Mouse (Mus musculus): ENCODE data around the gene Ppp6c. TPM values are rescaled to one million over a fixed set of nuclear protein-coding genes. Genes with fewer than 3 reads are reported as not detected.
"Not testable (repeated sequence)": the region's sequence is repeated elsewhere in the genome, so short reads cannot be mapped to it uniquely, and the experiment has no call there.

The Ppp6c gene
- 66.1 and 68.8 TPM in 2 replicates for polyA plus RNA-seq (2015; fragmentation: Nextera tagmentation; extraction: Ambion mirVana)

- under 1% methylated on average over 56 of the region's 56 CpGs for WGBS
- peak within 1 kb of the TSS; percentile 94 for H3K27ac ChIP-seq
- H3K4me1 ChIP-seq: peaks cover 25% of the 10 kb centered on the region
- no peaks in the 10 kb centered on the region for H3K9me3 ChIP-seq
- H3K4me2 ChIP-seq: peak within 1 kb of the TSS; percentile 60
- no peaks in the 10 kb centered on the region for H3K36me3 ChIP-seq (replicated peaks)
- no peaks in the 10 kb centered on the region for H3K27me3 ChIP-seq (replicated peaks)
- peak; percentile 99 for ATAC-seq (replicated peaks)
- H3K9ac ChIP-seq: peak within 1 kb of the TSS; percentile 76
- peak within 1 kb of the TSS; percentile 85 for H3K4me3 ChIP-seq
Observed at GRCm38 (mm10) chr2:39226019-39226640, at the start of gene Ppp6c. Gene Ppp6c (minus strand): TSS chr2:39226451.

- H3K27ac ChIP-seq: no peak overlapping the region
- 0 out of 2 replicates have a peak, but pooled peaks have one; percentile 62 for ATAC-seq (replicated peaks)
- no peaks in the 10 kb centered on the region for H3K9me3 ChIP-seq
- no peaks in the 10 kb centered on the region for H3K27me3 ChIP-seq (replicated peaks)
- no peak overlapping the region for H3K4me3 ChIP-seq
- no peaks in the 10 kb centered on the region for H3K4me1 ChIP-seq
- WGBS: 55% methylated on average over 3 of the region's 3 CpGs
- H3K36me3 ChIP-seq (replicated peaks): no peaks in the 10 kb centered on the region
- H3K4me2 ChIP-seq: no peak overlapping the region
- no peak overlapping the region for H3K9ac ChIP-seq
Observed at GRCm38 (mm10) chr2:39268357-39268756, 42.1 kb upstream of the Ppp6c start.

GRCm38 (mm10) chr2:39252275-39252674 is 26.0 kb upstream of the Ppp6c start:
- not testable (repeated sequence) for H3K9me3 ChIP-seq; H3K36me3 ChIP-seq (replicated peaks); ATAC-seq (replicated peaks); H3K27me3 ChIP-seq (replicated peaks); H3K4me2 ChIP-seq; H3K27ac ChIP-seq; H3K9ac ChIP-seq; H3K4me1 ChIP-seq; H3K4me3 ChIP-seq
- 91% methylated on average over 11 of the region's 11 CpGs for WGBS

- H3K4me1 ChIP-seq; H3K4me3 ChIP-seq; H3K27me3 ChIP-seq (replicated peaks); H3K4me2 ChIP-seq; H3K9ac ChIP-seq; H3K9me3 ChIP-seq; H3K36me3 ChIP-seq (replicated peaks); H3K27ac ChIP-seq; ATAC-seq (replicated peaks): not testable (repeated sequence)
- whole genome bisulfite sequencing: 91% methylated on average over 7 of the region's 11 CpGs
Observed at GRCm38 (mm10) chr2:39246862-39247261, 20.6 kb upstream of the Ppp6c start.

GRCm38 (mm10) chr2:39226731-39227130 is 480 bp upstream of the Ppp6c start:
- Histone ChIP-seq H3K4me2 (peak overlapping the region; percentile 49), H3K27me3 (replicated peaks) (no peaks in the 10 kb centered on the region), H3K9me3 (no peaks in the 10 kb centered on the region), H3K9ac (peak overlapping the region; percentile 18; the same call in 1 of the 2 replicates), H3K4me3 (peak overlapping the region; percentile 85), H3K36me3 (replicated peaks) (no peaks in the 10 kb centered on the region), H3K27ac (peak overlapping the region; percentile 94), H3K4me1 (peaks cover 25% of the 10 kb centered on the region)
- WGBS: 31% methylated on average over 3 of the region's 3 CpGs
- ATAC-seq (replicated peaks): no peak; the same call in none of the 2 replicates

- H3K9ac ChIP-seq: peak overlapping the region; percentile 76
- peaks cover 25% of the 10 kb centered on the region for H3K4me1 ChIP-seq
- H3K4me3 ChIP-seq: peak overlapping the region; percentile 85
- H3K36me3 ChIP-seq (replicated peaks); H3K27me3 ChIP-seq (replicated peaks); H3K9me3 ChIP-seq: not testable (repeated sequence)
- ATAC-seq (replicated peaks): peak; percentile 65
- WGBS: 7% methylated on average over 22 of the region's 36 CpGs
- peak overlapping the region; percentile 94 for H3K27ac ChIP-seq
- H3K4me2 ChIP-seq: peak overlapping the region; percentile 60
Observed at GRCm38 (mm10) chr2:39225331-39226018, 776 bp downstream of the Ppp6c start.

GRCm38 (mm10) chr2:39224621-39225020 is 1.6 kb downstream of the Ppp6c start:
- H3K4me3 ChIP-seq: peak overlapping the region; percentile 85
- no peaks in the 10 kb centered on the region for H3K27me3 ChIP-seq (replicated peaks)
- H3K27ac ChIP-seq: no peak overlapping the region
- ATAC-seq (replicated peaks): no peak
- H3K4me2 ChIP-seq: peak overlapping the region; percentile 60
- no peaks in the 10 kb centered on the region for H3K36me3 ChIP-seq (replicated peaks)
- H3K9ac ChIP-seq: no peak overlapping the region
- no peaks in the 10 kb centered on the region for H3K9me3 ChIP-seq
- H3K4me1 ChIP-seq: peaks cover 25% of the 10 kb centered on the region

GRCm38 (mm10) chr2:39220010-39220409 is 6.2 kb downstream of the Ppp6c start:
- no peak overlapping the region for H3K9ac ChIP-seq
- H3K4me1 ChIP-seq: peaks cover 18% of the 10 kb centered on the region
- no peaks in the 10 kb centered on the region for H3K9me3 ChIP-seq
- no peak overlapping the region for H3K4me2 ChIP-seq
- ATAC-seq (replicated peaks): no peak
- WGBS: 93% methylated on average over 6 of the region's 6 CpGs
- H3K27ac ChIP-seq: no peak overlapping the region
- H3K4me3 ChIP-seq: no peak overlapping the region
- no peaks in the 10 kb centered on the region for H3K36me3 ChIP-seq (replicated peaks)
- no peaks in the 10 kb centered on the region for H3K27me3 ChIP-seq (replicated peaks)

- no peak for ATAC-seq (replicated peaks)
- WGBS: 90% methylated on average over 3 of the region's 3 CpGs
Observed at GRCm38 (mm10) chr2:39219034-39219433, 7.2 kb downstream of the Ppp6c start.

GRCm38 (mm10) chr2:39217150-39217549 is 9.1 kb downstream of the Ppp6c start:
- H3K27ac ChIP-seq: no peak overlapping the region
- no peak for ATAC-seq (replicated peaks)
- H3K36me3 ChIP-seq (replicated peaks): no peaks in the 10 kb centered on the region
- H3K9me3 ChIP-seq: no peaks in the 10 kb centered on the region
- H3K4me1 ChIP-seq: no peaks in the 10 kb centered on the region; the same call in 1 of the 2 replicates
- no peak overlapping the region for H3K4me3 ChIP-seq
- no peak overlapping the region for H3K9ac ChIP-seq
- no peaks in the 10 kb centered on the region for H3K27me3 ChIP-seq (replicated peaks)
- no peak overlapping the region for H3K4me2 ChIP-seq
- WGBS: 96% methylated on average over 4 of the region's 4 CpGs

More at GRCm38 (mm10) chr2:39219034-39219433, 7.2 kb downstream of the Ppp6c start:
- Histone ChIP-seq H3K27me3 (replicated peaks) (no peaks in the 10 kb centered on the region), H3K4me1 (peaks cover 9% of the 10 kb centered on the region), H3K9me3 (no peaks in the 10 kb centered on the region), H3K36me3 (replicated peaks) (no peaks in the 10 kb centered on the region), H3K4me2 (no peak overlapping the region), H3K27ac (no peak overlapping the region), H3K4me3 (no peak overlapping the region), H3K9ac (no peak overlapping the region)

GRCm38 (mm10) chr2:39210738-39211137 is 15.5 kb downstream of the Ppp6c start:
- WGBS: 95% methylated on average over 4 of the region's 4 CpGs
- no peak for ATAC-seq (replicated peaks)
- H3K4me2 ChIP-seq: no peak overlapping the region
- H3K9me3 ChIP-seq: no peaks in the 10 kb centered on the region
- H3K36me3 ChIP-seq (replicated peaks): 0 out of 2 replicates have a peak, but pooled peaks cover 4% of the 10 kb centered on the region
- no peaks in the 10 kb centered on the region for H3K27me3 ChIP-seq (replicated peaks)
- H3K4me1 ChIP-seq: no peaks in the 10 kb centered on the region; the same call in 1 of the 2 replicates
- no peak overlapping the region for H3K9ac ChIP-seq
- no peak overlapping the region for H3K4me3 ChIP-seq
- no peak overlapping the region for H3K27ac ChIP-seq

- ATAC-seq (replicated peaks): no peak; the same call in 1 of the 2 replicates
- peaks cover 6% of the 10 kb centered on the region; the same call in 1 of the 2 replicates for H3K36me3 ChIP-seq (replicated peaks)
- WGBS: 91% methylated on average over 2 of the region's 2 CpGs
Observed at GRCm38 (mm10) chr2:39203359-39203758, 22.9 kb downstream of the Ppp6c start.

More at GRCm38 (mm10) chr2:39203359-39203758, 22.9 kb downstream of the Ppp6c start:
- Histone ChIP-seq H3K4me2 (no peak overlapping the region), H3K27ac (no peak overlapping the region), H3K27me3 (replicated peaks) (no peaks in the 10 kb centered on the region), H3K9me3 (no peaks in the 10 kb centered on the region), H3K4me3 (no peak overlapping the region), H3K9ac (no peak overlapping the region), H3K4me1 (no peaks in the 10 kb centered on the region)

Measured in midbrain, embryonic 15.5 days (tissue).